Mouse (Mus musculus) ES-Bruce4 (cell line): Measurements from ENCODE around the gene Irx1. TPM values are rescaled to one million over a fixed set of nuclear protein-coding genes. Genes with fewer than 3 reads are reported as not detected.

Experiments used
- H3K27ac ChIP-seq: 2 replicates; pipeline ENCODE4 v1.5.1; 2012; ENCODE audit warnings: low read length, inconsistent platforms; ENCODE audit not compliant: insufficient read depth
- H3K27me3 ChIP-seq: 2 replicates; pipeline ENCODE4 v1.6.1; 2012; ENCODE audit warnings: mild to moderate bottlenecking, low read length, inconsistent platforms; ENCODE audit not compliant: control insufficient read depth, poor library complexity, insufficient read depth, severe bottlenecking
- H3K36me3 ChIP-seq: 2 replicates; pipeline ENCODE4 v1.6.1; 2012; ENCODE audit warnings: inconsistent platforms, mild to moderate bottlenecking, low read length, moderate library complexity; ENCODE audit not compliant: control insufficient read depth, poor library complexity, insufficient read depth, severe bottlenecking
- H3K4me1 ChIP-seq: one replicate; pipeline ENCODE4 v1.8.1; 2011; ENCODE audit warnings: low read length; ENCODE audit not compliant: control insufficient read depth, insufficient read depth
- H3K4me3 ChIP-seq: 2 replicates; pipeline ENCODE4 v1.5.1; 2011; ENCODE audit warnings: low read depth, mild to moderate bottlenecking, low read length
- H3K9ac ChIP-seq: 2 replicates; pipeline ENCODE4 v1.6.1; 2012; ENCODE audit warnings: low read depth, mild to moderate bottlenecking, inconsistent platforms; ENCODE audit not compliant: poor library complexity, severe bottlenecking
- H3K9me3 ChIP-seq: replicated peaks from 2 replicates; pipeline ENCODE4 v1.6.1; 2012; ENCODE audit warnings: mild to moderate bottlenecking, low read length, inconsistent platforms; ENCODE audit not compliant: control insufficient read depth, poor library complexity, insufficient read depth, severe bottlenecking
- CTCF ChIP-seq: IDR thresholded peaks from one replicate; pipeline ENCODE4 v1.8.1; 2011; ENCODE audit warnings: low read depth, low read length
- EP300 ChIP-seq: IDR thresholded peaks from 2 replicates; pipeline ENCODE4 v1.6.1; 2011; ENCODE audit warnings: low read depth, low read length; ENCODE audit not compliant: insufficient read depth
- POLR2A ChIP-seq: IDR thresholded peaks from one replicate; pipeline ENCODE4 v1.8.1; 2011; ENCODE audit warnings: low read length; ENCODE audit not compliant: insufficient read depth
- polyA plus RNA-seq: library from polyadenylated mRNA; stranded (reverse); fragments of >200 nt; gene quantifications from 2 replicates; pipeline ENCODE4 v1.2.4, GENCODE M21; 2011; ENCODE audit warnings: low read depth; ENCODE audit not compliant: missing spikeins, insufficient read depth, insufficient read length

Gene Irx1
- polyA plus RNA-seq, 1 experiment = not detected

DNA sequence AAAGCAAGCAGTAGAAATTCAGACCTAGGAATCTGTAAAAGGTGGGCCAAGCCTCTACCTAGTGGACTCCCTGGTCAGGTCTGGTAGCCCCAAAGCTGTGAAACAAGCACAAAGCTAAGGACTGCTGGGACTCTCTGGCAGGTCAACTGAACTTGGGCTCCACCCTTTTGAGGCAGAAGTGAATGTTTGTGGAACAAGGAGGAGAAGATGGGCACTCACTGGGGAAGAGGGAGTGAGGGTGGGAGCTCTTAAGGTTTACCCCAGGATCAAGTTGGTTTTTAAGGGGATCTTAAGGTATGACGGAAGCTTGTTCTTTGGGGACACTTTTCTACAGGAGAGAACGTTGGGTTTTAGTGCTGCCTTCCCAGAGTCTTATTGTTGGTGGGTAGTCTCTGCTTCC lies 3.1 kb upstream of the Irx1 start:
- TF ChIP-seq CTCF (no peak), POLR2A (no peak), EP300 (no peak)
- H3K9me3 ChIP-seq = peaks cover 10% of the 10 kb centered on the region
- H3K36me3 ChIP-seq = no peaks in the 10 kb centered on the region
- no peak overlapping the region for H3K4me3 ChIP-seq
- no peaks in the 10 kb centered on the region for H3K4me1 ChIP-seq
- no peak overlapping the region for H3K27ac ChIP-seq
- H3K27me3 ChIP-seq = peaks cover 18% of the 10 kb centered on the region
- H3K9ac ChIP-seq = no peak overlapping the region

DNA sequence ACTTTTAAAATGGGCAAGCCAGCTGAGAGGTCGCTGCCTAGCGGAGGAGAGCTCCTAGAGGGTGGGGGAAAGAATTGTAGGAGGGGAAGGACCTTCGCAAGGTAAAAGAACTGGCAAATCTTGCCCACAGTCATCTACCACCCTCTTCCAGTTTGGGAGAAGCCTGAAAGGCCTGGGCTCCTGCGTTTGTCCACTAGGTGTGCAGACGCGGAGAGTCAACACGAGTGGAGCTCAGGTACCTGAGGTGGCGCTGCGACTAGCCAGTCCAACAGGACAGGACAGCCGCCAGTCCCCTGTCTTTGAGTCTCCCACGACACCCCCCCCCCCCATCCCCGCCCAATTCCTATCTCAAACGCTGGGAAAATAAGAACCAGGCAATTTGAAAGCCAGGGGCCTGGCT lies 843 bp upstream of the Irx1 start:
- no peak overlapping the region for H3K27ac ChIP-seq
- H3K27me3 ChIP-seq = peaks cover 24% of the 10 kb centered on the region
- H3K9ac ChIP-seq = peak overlapping the region; percentile 69; the same call in 1 of the 2 replicates
- H3K9me3 ChIP-seq = no peaks in the 10 kb centered on the region
- no peaks in the 10 kb centered on the region for H3K4me1 ChIP-seq
- H3K4me3 ChIP-seq = no peak overlapping the region
- H3K36me3 ChIP-seq = no peaks in the 10 kb centered on the region
- no peak for TF ChIP-seq CTCF
- no peak for TF ChIP-seq POLR2A
- TF ChIP-seq EP300 = no peak

DNA sequence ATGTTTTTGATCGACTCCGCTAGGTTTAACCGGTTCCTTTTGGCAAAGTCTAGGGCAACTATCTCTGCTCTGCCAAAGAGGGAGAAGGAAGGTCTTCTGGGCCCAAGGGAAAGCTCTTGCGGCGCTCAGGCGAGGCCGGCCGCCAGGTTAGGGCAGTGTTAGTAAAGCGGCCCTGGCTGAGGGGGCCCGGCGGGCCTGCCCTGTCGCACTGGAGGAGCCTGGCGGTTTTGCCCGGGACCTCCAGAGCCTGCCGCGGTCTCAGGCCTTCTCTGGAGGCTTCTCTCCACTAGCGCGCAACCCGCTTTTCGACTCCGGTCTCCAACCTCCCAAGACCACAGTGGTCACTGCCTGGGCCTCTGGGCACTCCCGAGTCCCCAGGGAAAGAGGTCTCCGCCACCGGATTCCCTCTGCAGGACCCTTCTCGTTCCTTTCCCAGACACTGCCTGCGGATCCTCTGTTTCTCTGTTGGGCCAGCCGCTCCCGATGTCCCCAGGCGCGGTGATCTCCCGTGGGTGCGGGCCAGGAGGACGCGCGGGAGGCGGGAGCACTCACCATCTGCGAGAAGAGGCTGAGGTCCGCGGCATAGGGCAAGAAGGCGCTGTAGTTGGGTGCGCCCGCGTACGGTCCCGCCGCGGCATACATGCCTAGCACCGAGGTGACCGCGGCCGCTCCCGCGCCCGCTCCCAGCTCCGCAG lies 715 bp downstream of the Irx1 start:
- TF ChIP-seq CTCF (no peak), POLR2A (no peak), EP300 (no peak)
- no peak overlapping the region for H3K27ac ChIP-seq
- no peaks in the 10 kb centered on the region for H3K4me1 ChIP-seq

DNA sequence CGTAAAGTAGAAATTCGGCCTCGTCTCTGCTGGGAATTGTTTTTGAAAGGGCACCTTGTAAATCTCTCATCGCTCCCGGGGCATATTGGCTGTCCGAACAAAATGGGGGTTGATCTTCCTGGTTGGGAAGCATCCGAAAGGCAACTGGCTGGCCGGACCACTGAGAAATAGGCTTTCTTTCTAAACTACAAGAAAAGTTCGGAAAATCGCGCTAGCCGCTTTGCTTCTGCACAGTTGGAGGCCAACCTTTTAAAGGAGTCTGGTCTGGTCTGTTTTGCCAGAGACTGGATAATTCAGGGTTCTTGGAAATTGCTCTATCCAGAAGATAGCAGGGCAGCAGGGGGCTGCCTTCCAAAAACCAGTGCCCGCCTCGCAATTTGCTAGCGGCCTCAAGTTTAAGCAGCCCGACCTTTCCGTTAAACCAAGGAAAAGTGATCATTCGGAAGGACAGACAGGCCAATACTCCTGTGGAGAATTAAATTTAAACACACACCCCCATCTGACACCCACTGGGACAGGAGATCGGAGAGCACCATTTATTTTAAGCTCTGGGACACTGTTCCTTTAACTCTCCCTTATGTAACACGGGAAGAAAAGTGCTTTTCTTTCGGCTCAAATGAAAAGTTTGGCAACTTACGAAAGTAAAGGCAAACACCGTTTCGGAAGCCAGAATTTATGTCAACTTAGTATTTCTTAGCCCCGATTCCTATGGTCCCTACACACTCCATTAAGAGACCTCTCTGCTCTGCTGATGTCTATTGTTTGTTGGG lies 1.4 kb downstream of the Irx1 start:
- Histone ChIP-seq H3K9ac (no peak overlapping the region), H3K9me3 (no peaks in the 10 kb centered on the region), H3K27me3 (peaks cover 27% of the 10 kb centered on the region), H3K27ac (no peak overlapping the region), H3K36me3 (no peaks in the 10 kb centered on the region), H3K4me1 (no peaks in the 10 kb centered on the region), H3K4me3 (0 out of 2 replicates have a peak overlapping the region, but pooled peaks have one; percentile 41)
- TF ChIP-seq EP300 (no peak), POLR2A (no peak), CTCF (no peak)

More for the DNA sequence above, 715 bp downstream of the Irx1 start:
- peaks cover 24% of the 10 kb centered on the region for H3K27me3 ChIP-seq
- no peaks in the 10 kb centered on the region for H3K9me3 ChIP-seq
- peak overlapping the region; percentile 41 for H3K4me3 ChIP-seq
- peak overlapping the region; percentile 69 for H3K9ac ChIP-seq
- no peaks in the 10 kb centered on the region for H3K36me3 ChIP-seq

DNA sequence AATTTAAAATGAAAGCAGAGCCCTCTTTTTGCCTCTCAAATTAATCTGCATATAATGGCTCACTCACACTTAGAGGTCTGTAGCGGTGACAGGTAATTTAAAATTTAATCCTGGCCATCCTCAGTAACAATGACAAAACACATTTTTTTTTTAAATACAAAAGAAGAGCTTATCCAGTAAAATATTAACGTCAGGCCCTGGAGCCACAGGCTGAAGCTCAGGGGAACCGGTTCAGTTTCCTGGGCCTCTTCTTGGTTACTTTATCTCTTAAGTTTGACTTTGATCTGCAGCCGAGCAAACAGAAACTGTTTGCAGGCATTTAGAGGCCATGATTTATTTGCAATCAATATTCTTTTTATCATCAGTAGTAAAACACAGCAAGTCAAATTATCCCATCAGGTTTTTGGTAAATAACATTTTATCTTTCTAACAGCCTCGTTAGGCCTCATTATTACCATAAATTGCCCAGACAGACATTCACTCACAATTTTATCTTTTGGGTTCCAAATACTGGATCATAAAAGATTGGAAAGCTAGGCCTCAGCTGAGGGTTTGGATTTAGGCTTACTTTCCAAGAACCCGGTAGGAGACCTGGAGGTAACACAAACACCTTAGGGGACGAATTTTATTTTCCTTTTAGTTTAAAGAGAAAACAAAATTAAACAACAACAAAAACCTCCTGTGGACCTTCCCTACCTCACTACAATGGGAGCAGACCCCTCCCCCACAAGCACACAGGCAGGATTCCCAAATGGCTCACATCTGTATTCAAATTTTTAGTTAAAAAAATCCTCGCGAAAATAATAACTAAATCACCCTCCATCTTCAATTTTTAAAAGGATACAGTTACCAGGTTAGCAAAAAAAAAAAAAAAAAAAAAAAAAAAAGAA lies 2.4 kb downstream of the Irx1 start:
- Histone ChIP-seq H3K27me3 (peaks cover 27% of the 10 kb centered on the region), H3K4me3 (no peak overlapping the region), H3K9me3 (no peaks in the 10 kb centered on the region), H3K27ac (no peak overlapping the region), H3K9ac (no peak overlapping the region), H3K4me1 (no peaks in the 10 kb centered on the region), H3K36me3 (no peaks in the 10 kb centered on the region)
- TF ChIP-seq POLR2A (no peak), EP300 (no peak), CTCF (no peak)
